Mouse (Mus musculus) hematopoietic stem cell, adult 5-6 weeks (primary cell): ENCODE measurements around the gene Gramd1c. TPM values are rescaled to one million over a fixed set of nuclear protein-coding genes. Genes with fewer than 3 reads are reported as not detected.

ENCODE experiments used
- ATAC-seq, 2 experiments: fragments of 125-278 bp in 1 of 2; replicated peaks in 1 of 2; 2 replicates each; pipeline ENCODE4 v1.8.0; 2016 to 2017; ENCODE audit warnings: inconsistent platforms in 2 of 2, mild to moderate bottlenecking in 2 of 2, moderate number of reproducible peaks in 2 of 2, low read depth in 1 of 2, moderate TSS enrichment in 1 of 2; ENCODE audit not compliant: low FRiP score in 2 of 2, poor library complexity in 2 of 2, severe bottlenecking in 2 of 2, insufficient read depth in 1 of 2, low TSS enrichment in 1 of 2
- total RNA-seq: library from RNA; stranded (forward); fragments of 172-1452, 232-1000 nt; gene quantifications from 2 replicates; pipeline ENCODE4 v1.2.3, GENCODE M21; 2017

Gene Gramd1c
- total RNA-seq, 1 experiment from 2014 or later, result 6.2 TPM

DNA sequence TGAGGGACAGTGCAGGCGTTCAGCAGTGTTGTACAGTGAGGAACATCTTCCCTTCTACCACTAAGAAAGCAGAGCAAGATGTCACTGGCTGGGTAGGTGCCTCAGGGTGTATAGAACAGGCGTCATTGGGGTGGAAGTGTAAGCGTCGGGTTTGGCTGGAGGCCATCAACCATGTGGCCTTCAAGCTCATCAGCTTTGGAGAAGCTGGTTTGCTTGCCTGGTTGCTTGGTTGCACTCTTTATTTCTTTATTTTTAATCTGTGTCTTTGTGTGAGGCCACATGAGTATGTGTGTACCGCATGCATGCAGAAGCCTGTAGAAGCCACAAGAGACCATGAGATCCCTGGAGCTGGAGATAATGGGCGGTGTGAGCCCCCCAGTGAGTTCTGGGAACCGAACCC is 130.8 kb downstream of the Gramd1c start:
- no peak for ATAC-seq

DNA sequence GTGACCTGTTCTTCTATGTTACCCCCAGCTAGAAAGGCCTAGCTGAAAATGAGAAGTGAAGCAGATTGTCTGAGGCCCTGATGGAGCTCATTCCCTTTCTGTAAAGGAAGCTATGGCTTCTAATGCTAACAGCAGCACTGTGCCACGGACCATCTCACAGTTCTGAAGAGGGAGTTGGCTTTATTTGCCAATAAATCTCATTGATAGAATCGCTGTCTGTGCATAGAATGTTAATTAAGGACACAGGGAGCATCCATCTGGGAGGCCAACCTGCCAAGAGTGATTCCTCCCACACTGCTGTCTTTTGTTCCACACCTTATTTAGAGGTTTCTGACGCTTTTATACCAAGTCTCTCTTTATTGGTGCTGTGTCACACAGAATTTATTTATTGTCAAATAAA is 131.6 kb downstream of the Gramd1c start:
- no peak for ATAC-seq

DNA sequence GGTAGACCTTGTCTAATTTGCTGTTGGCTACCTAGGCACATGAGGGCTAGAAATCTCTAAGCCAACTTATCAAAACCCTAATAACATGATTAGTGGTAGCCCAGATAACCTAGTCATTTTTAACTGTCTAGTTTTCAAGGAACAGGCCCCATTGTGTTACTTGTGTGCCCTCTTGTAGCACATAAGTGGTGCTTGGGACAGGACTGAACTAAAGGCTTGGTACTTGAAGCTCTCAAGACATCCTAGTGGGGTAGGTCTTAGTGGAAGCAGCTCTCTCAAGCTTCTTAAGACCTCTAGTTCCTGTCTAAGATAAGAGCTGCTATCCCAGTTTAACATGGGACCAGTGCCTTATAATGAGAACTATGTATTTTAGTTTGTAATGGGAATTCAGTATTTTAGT is 132.6 kb downstream of the Gramd1c start:
- no peak for ATAC-seq

Other genes with a start within 250 kb of the Gramd1c start
- gene Ccdc191, start 173.5 kb downstream of the Gramd1c start, total RNA-seq, result 25.3 and 35.5 TPM in 2 replicates
- gene Qtrt2, start 136.5 kb downstream of the Gramd1c start, total RNA-seq, result 46.3 and 90.1 TPM in 2 replicates
- gene Zdhhc23, start 83.6 kb downstream of the Gramd1c start, total RNA-seq, result 2.1 and 7.3 TPM in 2 replicates
- gene Atp6v1a, start 76.4 kb upstream of the Gramd1c start, total RNA-seq, result 49.9 and 68.7 TPM in 2 replicates
- 95.1 and 108 TPM in 2 replicates for gene Naa50, start 76.5 kb upstream of the Gramd1c start, total RNA-seq
- gene Usf3, start 109.9 kb upstream of the Gramd1c start, total RNA-seq, result 13.5 and 16.1 TPM in 2 replicates